Mouse (Mus musculus): ENCODE data around the gene Crhr1. TPM values are rescaled to one million over a fixed set of nuclear protein-coding genes. Genes with fewer than 3 reads are reported as not detected.

Crhr1 gene
- total and polyA plus RNA-seq, 3 experiments, result not detected

DNA sequence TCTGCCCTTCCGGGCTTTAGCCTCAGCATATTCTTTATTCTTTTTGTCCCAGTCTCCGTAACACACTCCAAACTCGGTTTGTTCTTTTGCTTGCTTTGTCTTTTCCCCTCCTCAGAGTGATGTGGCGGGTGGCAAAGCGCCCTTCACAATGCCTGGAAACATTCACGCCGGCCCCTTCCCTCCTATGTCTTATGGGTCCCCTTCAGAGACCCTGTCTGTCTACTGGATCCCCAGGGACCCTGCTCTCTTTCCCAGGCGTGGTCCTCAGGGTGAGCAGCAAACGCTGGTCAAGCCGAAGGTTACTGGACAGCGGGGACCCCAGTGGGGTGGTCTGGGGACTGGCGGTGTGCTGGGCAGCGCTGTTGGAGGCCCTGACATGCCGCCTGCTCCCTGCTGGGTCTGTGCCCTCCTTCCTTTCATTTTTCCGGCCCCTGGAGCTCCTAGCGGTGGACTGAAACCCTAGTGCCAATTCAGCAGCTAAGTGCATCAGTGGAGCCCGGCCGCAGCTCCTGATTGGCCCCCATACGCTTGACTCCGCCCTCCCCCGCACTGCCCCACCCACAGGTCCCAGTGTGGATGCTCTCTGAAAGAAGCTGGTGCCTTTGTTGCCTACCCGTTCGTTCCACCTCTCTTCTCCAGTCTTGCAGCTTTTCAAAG lies 25.1 kb downstream of the Crhr1 start:
- Histone ChIP-seq H3K9me3 (replicated peaks; ENCODE audit: insufficient read depth, low read length) (no peaks in the 10 kb centered on the region), H3K79me2 (ENCODE audit: control insufficient read depth, insufficient read depth, low read length, poor library complexity) (no peaks in the 10 kb centered on the region), H3K27ac (ENCODE audit: control insufficient read depth, low read depth, low read length) (no peak overlapping the region), H3K9ac (ENCODE audit: control insufficient read depth, low read depth, low read length, poor library complexity, severe bottlenecking) (no peak overlapping the region), H3K4me1 (ENCODE audit: control insufficient read depth in 1 of 2, insufficient read depth in 2 of 2, low read length in 2 of 2) (no peaks in the 10 kb centered on the region), H3K4me3 (ENCODE audit: control insufficient read depth in 1 of 2, insufficient read depth in 1 of 2, low read depth in 2 of 2, low read length in 2 of 2) (no peak overlapping the region), H3K27me3 (ENCODE audit: control insufficient read depth in 1 of 2, insufficient read depth in 2 of 2, low read length in 2 of 2) (no peaks in the 10 kb centered on the region; a peak in 1 of 4 replicates), H3K36me3 (ENCODE audit: control insufficient read depth in 1 of 2, insufficient read depth in 2 of 2, low read length in 2 of 2) (no peaks in the 10 kb centered on the region)
- peak; percentile 16 for DNase-seq (ENCODE audit: low read depth, low spot score)
- TF ChIP-seq MAX (IDR thresholded peaks at IDR 0.05; ENCODE audit: low read length) (no peak), MAZ (IDR thresholded peaks at IDR 0.05; ENCODE audit: low read depth, low read length) (no peak)

GRCm38 (mm10) chr11:104158260-104158907 lies 25.7 kb downstream of the Crhr1 start:
- no peaks in the 10 kb centered on the region for H3K9me3 ChIP-seq (replicated peaks; ENCODE audit: insufficient read depth, low read length)
- no peaks in the 10 kb centered on the region for H3K36me3 ChIP-seq (ENCODE audit: control insufficient read depth in 1 of 2, insufficient read depth in 2 of 2, low read length in 2 of 2)
- DNase-seq (ENCODE audit: low read depth, low spot score), result no peak
- H3K4me1 ChIP-seq (ENCODE audit: control insufficient read depth in 1 of 2, insufficient read depth in 2 of 2, low read length in 2 of 2), result no peaks in the 10 kb centered on the region
- no peak for TF ChIP-seq TAL1 (IDR thresholded peaks at IDR 0.05; ENCODE audit: low read length)
- TF ChIP-seq POLR2AphosphoS5 (IDR thresholded peaks at IDR 0.05; ENCODE audit: borderline replicate concordance, low read depth, low read length), result no peak
- no peak for TF ChIP-seq ELF1 (IDR thresholded peaks at IDR 0.05; ENCODE audit: low read depth, low read length)
- TF ChIP-seq E2F4 (IDR thresholded peaks at IDR 0.05; ENCODE audit: borderline replicate concordance, low read depth, low read length), result no peak
- no peak for TF ChIP-seq MAX (IDR thresholded peaks at IDR 0.05; ENCODE audit: low read length)
- TF ChIP-seq ZC3H11A (IDR thresholded peaks at IDR 0.05; ENCODE audit: low read depth, low read length), result no peak
- TF ChIP-seq USF1 (IDR thresholded peaks at IDR 0.05; ENCODE audit: low read depth, low read length), result no peak
- TF ChIP-seq TBP (IDR thresholded peaks at IDR 0.05; ENCODE audit: low read depth, low read length), result no peak
- TF ChIP-seq SIN3A (IDR thresholded peaks at IDR 0.05; ENCODE audit: low read length), result no peak
- TF ChIP-seq ZKSCAN1 (IDR thresholded peaks at IDR 0.05; ENCODE audit: low read depth, low read length), result no peak
- TF ChIP-seq MXI1 (IDR thresholded peaks at IDR 0.05; ENCODE audit: low read depth, low read length), result no peak
- no peak for TF ChIP-seq USF2 (IDR thresholded peaks at IDR 0.05; ENCODE audit: borderline replicate concordance in 1 of 2, insufficient read depth in 1 of 2, low read depth in 1 of 2, low read length in 2 of 2)
- no peak for TF ChIP-seq BHLHE40 (IDR thresholded peaks at IDR 0.05; ENCODE audit: borderline replicate concordance, low read depth, low read length)
- no peak for TF ChIP-seq MEF2A (IDR thresholded peaks at IDR 0.05; ENCODE audit: extremely low read depth, insufficient replicate concordance, low read depth, low read length, poor library complexity, severe bottlenecking)
- TF ChIP-seq CHD2 (IDR thresholded peaks at IDR 0.05; ENCODE audit: low read length), result no peak
- TF ChIP-seq POLR2AphosphoS2 (IDR thresholded peaks at IDR 0.05; ENCODE audit: low read length), result no peak
- no peak for TF ChIP-seq ZMIZ1 (IDR thresholded peaks at IDR 0.05; ENCODE audit: low read depth, low read length)
- TF ChIP-seq ETS1 (IDR thresholded peaks at IDR 0.05; ENCODE audit: low read depth, low read length), result no peak
- no peak for TF ChIP-seq ZNF384 (IDR thresholded peaks at IDR 0.05; ENCODE audit: low read depth, low read length)
- TF ChIP-seq GATA1 (IDR thresholded peaks at IDR 0.05; ENCODE audit: low read depth, low read length), result no peak
- H3K9ac ChIP-seq (ENCODE audit: control insufficient read depth, low read depth, low read length, poor library complexity, severe bottlenecking), result no peak overlapping the region
- H3K4me3 ChIP-seq (ENCODE audit: control insufficient read depth in 1 of 2, insufficient read depth in 1 of 2, low read depth in 2 of 2, low read length in 2 of 2), result no peak overlapping the region
- no peaks in the 10 kb centered on the region for H3K79me2 ChIP-seq (ENCODE audit: control insufficient read depth, insufficient read depth, low read length, poor library complexity)
- no peaks in the 10 kb centered on the region; a peak in 1 of 4 replicates for H3K27me3 ChIP-seq (ENCODE audit: control insufficient read depth in 1 of 2, insufficient read depth in 2 of 2, low read length in 2 of 2)
- no peak overlapping the region for H3K27ac ChIP-seq (ENCODE audit: control insufficient read depth, low read depth, low read length)

Data from MEL (cell line).